Mouse (Mus musculus) CH12F3 (cell line): ENCODE measurements around the gene Fam83g.
"Not testable (repeated sequence)": the region's sequence is repeated elsewhere in the genome, so short reads cannot be mapped to it uniquely, and the experiment has no call there.

Experiments
- in situ Hi-C: fragments of 300-500 bp; cut with MboI; formaldehyde crosslinking; loops from 2 replicates; pipeline ENCODE4 v1.14.3; 2020; ENCODE audit warnings: low sequenced_read_pairs

The Fam83g gene

DNA sequence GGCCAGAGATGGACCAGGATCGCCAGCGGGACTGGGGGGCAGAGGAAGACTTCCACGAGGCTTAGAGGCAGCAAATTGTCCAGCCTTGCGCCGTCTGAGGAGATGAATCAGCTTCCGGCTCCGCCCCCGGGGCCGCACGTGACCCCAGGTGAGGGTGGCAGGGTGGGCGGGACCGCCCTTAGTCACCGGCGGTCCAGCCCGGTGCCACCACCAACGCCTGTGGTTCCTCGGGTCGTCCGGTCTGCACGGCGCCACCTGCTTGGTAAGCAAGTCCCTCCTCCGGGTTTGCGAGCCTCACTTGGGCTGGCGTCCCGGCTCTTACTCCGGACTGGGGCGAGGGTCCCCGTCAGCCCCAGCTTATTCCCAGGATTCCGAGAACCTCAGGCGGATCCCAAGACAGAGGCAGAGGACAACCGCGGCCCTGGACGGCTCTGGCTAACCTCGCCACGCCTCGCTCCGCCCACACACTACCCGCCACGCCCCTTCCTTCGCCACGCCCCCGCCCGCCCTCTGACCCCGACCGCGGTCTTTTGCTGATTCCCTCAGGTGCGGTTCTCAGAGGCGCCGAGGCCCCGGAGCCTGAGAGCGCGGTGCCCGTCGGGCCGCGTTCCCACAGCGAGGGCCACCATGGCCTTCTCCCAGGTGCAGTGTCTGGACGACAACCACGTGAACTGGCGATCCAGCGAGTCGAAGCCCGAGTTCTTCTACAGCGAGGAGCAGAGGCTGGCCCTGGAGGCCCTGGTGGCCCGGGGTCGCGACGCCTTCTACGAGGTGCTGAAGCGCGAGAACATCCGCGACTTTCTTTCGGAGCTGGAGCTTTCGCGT lies at the start of gene Fam83g:
Fam83g (plus strand) TSS at position 185 of the 825 bp plus-strand sequence.
- in situ Hi-C loops: no loop called here

GRCm38 (mm10) chr11:61636309-61636708 lies 47.6 kb upstream of the Fam83g start:
- in situ Hi-C loops: not testable (repeated sequence)

GRCm38 (mm10) chr11:61637413-61637812 lies 46.5 kb upstream of the Fam83g start:
- in situ Hi-C loops: no loop called here

DNA sequence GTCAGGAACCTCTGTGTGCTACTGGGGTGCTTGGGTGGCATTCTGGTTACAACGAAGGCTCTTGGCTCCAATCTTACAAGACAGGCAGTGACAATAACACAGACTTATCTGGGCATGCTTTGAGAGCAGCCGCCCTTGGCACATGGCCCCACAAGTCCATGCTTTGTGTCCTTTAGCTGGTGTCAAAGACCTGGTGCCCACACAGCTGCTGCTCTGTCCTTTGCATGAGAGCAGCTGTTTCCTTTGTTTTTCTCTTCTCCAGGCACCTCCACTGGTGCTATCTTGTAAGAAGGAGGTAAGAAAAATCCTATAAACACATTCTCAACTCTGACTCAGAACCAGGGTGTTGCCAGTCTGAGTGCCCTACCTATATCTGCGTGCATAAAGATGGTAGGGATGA lies 46.0 kb upstream of the Fam83g start:
- in situ Hi-C loops: no loop called here

DNA sequence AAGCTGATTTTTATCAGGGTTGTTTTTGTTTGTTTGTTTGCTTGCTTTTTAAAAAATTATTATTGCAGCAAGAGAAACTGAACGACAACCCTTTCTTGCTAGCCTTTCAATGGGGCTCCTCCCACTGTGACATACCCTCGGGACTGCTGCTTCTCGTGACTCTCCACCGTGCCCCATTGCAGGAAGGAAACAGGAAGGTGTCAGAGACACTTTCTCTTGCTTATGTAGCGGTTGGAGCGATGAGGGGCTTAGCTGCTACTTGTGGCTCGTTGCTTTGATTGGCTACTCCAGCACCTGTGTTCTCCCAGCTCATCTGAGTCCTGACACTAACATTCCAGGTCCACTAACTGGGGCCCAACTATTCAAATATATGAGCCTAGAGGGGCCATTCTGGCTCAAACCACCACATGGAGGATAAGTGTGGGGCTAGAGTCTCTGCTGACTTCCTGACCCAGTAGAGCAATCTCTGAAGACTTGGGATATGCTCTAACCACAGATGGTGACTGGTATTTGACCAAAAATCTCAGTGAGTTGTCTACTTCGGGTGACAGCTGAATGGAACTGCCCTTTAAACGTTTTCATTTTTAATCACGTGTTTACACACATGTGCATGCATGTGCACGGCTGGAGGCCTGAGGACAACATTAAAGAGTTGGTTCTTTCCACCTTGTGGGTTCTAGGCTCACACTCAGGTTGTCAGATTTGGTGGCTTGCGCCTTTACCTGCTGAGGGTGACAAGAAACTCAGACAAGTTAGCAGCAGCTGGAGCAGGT lies 44.9 kb upstream of the Fam83g start:
- in situ Hi-C loops: no loop called here

DNA sequence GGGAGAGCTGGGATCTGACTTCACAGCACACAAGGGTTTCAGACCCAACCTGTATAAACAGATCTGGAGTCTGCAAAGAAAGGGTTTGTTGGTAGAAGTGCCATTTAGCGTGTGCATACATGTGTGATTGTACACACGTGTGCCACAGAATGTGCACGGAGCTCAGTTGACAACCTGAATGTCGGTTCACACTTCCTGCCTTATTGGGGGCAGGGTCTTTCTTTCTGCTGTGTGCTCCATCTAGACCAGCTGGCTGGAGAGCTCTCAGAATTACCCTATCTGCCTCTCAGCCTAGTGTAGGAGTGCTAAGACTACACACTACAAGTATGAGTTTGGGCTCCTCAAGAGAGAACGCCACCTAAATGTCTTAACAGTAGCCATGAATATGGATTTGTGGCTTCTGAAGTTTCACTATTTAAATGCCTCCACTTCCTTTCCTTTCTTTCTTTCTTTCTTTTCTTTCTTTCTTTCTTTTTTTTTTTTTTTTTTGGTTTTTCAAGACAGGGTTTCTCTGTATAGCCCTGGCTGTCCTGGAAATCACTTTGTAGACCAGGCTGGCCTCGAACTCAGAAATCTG lies 44.2 kb upstream of the Fam83g start:
- in situ Hi-C loops: no loop called here

DNA sequence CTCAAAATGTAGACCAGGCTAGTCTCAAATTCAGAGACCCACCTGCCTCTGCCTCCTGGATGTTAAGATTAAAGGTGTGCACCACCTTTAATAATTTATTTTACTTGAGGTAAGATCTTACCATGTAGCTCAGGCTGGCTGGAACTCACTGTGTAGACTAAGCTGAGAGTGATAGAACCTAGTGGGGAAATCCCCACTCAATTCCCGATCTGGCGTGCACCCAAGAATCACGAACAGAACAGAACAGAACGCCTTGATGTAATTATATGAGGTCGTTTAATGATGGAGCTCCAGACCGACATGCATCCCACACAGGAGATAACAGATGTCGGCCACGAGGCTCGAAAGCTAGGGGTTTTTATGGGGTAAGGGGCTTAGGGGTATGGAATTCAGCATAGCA lies 43.3 kb upstream of the Fam83g start:
- in situ Hi-C loops: not testable (repeated sequence)

GRCm38 (mm10) chr11:61642106-61642505 lies 41.8 kb upstream of the Fam83g start:
- in situ Hi-C loops: no loop called here

DNA sequence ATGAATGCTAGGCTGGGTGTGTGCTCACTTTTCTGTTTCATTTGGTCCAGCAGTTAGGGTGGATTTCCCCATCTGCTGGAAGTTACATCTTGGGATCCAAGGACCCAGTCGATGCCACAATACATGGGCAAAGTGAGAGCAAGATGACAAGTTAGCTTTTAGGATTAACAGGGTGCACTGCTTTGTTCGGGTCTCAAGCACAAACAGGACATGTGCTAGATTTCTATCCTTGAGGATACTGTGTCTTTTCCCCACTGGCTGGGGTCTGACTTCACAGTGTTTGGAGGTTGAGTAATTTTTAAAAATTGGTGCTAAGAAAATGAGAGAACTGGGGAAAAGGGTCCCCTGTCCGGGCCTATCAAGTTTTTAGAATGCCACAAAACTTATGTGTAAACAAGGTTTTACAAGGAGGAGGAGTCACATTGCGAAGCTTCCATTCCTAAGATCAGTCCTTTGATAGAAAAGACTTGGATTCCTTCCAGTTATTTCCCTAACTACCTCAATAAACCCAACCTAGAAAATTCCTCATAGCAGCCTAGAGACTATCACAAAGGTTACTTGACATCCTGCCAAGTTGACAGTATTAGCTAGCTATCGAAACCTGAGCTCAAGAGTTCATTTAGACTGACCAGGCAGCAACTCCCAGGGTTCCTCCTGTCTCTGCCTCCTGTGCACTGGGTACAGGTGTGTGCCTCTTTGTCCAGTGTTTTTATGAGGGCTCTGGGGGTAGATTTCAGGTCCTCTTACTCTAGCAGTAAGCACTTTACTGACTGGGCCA lies 40.5 kb upstream of the Fam83g start:
- in situ Hi-C loops: no loop called here

GRCm38 (mm10) chr11:61644576-61645326 lies 39.1 kb upstream of the Fam83g start:
- in situ Hi-C loops: no loop called here

GRCm38 (mm10) chr11:61645357-61645857 lies 38.5 kb upstream of the Fam83g start:
- in situ Hi-C loops: no loop called here

- in situ Hi-C loops: no loop called here
These were observed 37.3 kb upstream of the Fam83g start for GRCm38 (mm10) chr11:61646499-61647039.

- in situ Hi-C loops: no loop called here
These were observed 36.6 kb upstream of the Fam83g start for GRCm38 (mm10) chr11:61647110-61647910.

DNA sequence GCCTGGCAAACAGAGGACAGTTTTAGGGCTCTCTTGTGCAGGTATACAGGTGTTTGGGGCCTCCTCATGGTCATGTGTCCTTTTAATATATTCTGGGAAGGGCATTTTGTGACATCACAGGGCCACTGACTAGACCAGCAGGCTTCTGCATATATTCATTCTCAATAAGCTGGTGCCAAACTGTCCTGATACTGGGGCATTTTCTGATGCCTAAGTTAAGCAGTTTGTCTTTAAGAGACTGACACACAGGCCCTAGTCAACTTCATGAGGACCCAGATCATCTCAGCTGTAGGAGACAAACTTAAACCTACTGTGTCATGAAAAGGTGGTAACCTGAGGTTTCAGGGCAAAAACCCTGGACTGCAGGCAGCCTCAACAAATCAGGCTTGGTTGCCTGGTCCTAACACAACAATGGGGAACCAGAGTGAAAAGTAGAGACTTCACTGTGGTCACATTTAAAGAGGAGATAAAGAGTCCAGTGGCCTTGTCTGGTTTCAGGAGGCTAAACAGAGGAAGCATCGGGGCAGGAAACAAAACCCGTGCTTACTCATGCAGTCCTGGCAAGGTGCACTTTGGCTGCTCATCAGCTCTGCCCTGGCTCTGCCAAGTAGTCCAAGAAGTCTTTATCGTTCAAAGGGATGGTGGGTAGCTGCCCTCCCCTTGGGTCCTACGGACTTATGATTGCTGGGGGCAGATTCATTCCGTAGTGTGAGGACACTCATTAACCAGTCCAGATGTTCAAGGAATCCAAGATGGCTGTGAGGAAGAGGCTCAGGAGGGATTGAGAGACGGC lies 35.7 kb upstream of the Fam83g start:
- in situ Hi-C loops: no loop called here

DNA sequence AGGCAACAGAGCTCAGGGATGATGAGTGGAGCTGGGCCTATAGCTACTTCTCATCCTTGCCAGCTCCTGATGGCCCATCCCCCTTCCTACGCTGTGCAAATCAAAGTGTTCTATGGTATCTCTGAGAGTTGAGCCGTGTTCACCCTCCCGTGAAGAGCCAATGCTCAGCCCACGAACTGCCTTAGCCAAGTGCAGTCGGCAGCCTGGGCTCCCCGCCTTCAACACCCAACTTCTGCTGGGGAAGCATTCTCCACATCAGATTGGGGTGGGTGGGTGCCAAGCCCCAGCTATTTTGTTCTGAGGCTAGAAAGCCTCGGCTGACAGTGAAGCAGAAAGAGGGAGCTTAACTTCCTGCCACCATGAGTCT lies 35.2 kb upstream of the Fam83g start:
- in situ Hi-C loops: no loop called here

DNA sequence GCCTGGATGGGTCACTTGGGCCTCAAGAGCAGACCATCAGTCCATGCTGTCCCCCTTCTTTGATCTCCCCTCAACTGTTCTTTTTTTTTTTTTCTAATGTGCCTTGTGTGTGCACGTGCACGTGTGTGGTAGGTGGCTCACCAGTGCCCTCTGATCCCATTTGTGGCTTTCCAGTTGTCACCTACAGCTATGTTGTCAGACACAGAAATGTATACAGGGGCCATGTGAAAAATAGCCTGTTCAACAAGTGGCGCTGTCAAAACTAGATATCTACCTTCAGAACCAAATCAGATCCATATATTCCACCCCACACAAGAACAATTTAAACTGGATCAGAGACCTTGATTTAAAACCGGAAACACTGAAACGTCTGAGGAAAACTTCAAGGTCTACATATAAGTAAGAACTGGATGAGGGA lies 34.7 kb upstream of the Fam83g start:
- in situ Hi-C loops: no loop called here

DNA sequence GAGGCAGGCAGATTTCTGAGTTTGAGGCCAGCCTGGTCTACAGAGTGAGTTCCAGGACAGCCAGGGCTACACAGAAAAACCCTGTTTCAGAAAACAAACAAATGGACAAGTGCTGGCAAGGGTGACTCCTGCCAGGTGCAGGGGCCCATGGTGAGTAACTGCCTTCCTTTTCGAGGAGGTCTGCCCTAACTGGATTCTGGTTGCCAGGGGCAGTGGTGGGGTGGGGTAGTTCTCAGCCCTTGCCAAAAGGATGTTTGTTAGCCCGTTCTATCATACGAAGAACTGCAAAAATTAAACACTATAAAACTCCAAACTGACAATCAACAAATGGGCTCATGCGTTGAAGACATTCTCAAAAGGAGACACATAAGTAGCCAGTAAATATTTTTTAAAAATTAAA lies 34.3 kb upstream of the Fam83g start:
- in situ Hi-C loops: no loop called here
